Mouse (Mus musculus): ENCODE measurements around the gene Msi1.
"Not testable (repeated sequence)": the region's sequence is repeated elsewhere in the genome, so short reads cannot be mapped to it uniquely, and the experiment has no call there.

The Msi1 gene

DNA sequence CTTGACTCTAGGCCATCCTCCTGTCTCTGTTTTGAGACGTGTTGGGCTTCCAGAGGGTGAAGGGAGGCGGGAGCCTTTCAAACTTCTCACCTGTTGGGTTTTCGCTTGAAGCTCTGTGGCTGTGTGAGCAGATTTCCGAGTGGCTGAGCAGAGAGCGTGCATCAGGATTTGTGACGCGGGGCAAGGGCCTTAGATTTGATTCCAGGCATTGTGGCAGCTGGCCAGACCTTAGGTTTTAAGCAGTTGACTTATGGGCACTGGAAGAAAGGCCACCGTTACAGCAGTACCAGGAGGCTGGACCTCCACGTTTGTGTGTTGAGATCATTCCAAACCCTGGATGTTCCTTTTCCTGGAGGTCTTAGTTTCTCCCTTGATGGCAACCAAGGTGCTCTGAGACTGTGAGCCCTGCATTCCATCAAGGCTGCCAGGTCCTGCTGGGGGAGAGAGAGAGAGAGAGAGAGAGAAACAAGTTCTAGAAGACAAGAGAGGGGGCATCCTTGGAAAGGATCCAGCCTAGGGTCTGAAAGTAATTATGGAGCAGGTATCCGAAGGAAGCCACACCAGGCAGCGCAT is 5.0 kb downstream of the Msi1 start:
- DNase-seq (ENCODE audit: low spot score), result no peak

DNA sequence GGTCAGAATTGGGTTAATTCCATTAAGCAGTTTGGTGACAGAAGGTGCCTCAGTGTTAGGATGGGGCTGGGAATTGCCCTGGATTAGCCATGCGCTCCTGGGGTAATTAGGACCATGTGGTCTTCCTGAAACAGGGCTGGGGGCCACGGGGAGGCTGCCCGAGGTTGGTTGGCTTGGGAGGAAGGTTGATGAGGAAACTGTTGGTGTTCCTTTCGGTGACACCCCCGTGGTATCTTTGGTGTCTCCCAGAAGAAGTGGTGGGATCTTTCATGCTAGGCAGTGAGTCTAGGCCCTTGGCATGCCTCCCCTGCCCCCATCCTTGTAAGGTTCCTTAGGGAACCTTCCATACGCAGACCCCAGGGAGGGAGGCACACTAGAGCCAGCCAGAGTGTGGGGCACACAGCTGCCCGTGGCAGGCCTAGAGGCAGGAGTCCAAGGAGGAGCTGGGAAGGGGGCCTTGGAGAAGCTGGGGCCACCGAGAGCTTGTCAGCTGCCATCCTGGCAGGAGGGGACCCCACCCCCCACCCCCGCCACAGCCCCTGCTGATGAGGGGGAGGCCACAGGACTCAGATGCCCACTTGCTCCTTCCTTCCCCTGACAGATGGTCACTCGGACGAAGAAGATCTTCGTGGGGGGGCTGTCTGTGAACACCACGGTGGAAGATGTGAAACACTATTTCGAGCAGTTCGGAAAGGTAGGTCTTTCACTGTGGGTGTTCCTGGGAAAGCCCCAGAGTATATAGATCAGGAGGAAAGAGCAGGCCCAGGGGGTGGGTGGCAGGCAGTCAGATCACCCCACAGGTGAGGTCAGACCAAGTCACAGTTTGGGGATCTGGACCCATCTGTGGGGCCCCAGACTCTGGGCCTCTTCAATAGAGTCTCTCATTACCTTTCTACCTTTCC is 5.7 kb downstream of the Msi1 start:
- DNase-seq (ENCODE audit: low spot score), result no peak

DNA sequence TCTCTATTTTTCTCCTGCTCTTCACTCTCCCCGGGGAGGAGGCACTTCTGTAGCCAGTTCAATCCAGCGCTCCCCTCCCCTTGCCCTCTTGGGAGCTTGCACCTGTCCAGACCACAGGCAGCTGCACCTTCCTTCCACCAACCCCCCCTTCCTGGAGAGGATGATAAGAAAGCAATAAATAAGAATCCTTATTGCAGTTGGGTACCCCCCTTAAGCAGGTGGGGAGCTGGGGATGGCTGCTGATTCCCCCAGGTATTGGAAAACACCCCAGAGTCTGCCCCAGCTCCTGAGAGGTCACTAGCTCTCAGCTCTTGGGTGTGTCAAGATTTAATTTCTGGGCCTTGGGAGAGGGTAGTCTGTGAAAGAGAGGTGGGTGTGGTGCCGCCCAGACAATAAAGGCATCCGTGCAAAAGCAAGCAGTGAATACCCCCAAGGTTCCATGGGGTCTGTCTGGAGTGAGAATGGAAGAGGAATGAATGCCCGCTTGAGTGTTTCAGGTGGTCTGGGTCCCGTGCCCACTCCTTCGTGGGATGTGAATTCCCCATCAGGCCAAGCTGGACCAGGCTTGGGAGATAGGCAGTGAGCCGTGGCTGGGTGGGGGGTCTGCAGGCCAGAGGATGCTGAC is 6.5 kb downstream of the Msi1 start:
- no peak for DNase-seq (ENCODE audit: low spot score)

DNA sequence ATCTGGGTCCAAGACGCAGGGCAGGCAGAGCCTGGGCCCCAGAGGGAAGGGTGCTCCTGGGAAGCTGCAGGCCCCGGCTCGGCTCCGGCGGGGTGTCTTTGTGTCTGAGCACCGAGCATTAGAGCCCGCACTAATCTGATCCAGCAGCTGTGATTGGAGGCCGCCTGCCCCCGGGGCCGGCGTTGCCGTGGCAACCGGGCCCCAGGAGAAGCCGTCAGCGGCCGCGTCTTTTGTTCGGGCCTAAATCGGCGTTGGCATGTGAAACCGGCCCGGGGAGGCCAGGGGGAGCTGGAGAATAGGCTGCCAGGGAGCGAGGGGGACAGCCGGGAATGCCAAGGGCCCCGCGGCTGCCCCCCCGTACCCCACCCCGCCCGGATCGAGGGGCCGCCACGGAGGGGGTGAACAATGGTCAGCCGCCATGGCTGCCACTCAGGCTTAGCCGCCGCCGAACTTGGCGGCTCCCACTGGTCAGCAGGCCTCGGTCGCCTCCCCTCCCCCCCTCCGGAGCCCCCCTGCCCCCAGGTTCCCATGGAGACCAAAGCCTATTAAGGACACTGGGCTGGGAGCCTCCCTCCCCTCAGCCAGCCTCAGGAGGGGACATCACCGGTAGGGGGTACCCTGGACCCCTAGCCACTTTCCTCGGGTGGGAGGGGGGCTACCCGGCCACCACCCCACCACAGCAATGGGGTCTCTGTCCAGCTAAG is 7.2 kb downstream of the Msi1 start:
- DNase-seq (ENCODE audit: low spot score), result peak; percentile 41

DNA sequence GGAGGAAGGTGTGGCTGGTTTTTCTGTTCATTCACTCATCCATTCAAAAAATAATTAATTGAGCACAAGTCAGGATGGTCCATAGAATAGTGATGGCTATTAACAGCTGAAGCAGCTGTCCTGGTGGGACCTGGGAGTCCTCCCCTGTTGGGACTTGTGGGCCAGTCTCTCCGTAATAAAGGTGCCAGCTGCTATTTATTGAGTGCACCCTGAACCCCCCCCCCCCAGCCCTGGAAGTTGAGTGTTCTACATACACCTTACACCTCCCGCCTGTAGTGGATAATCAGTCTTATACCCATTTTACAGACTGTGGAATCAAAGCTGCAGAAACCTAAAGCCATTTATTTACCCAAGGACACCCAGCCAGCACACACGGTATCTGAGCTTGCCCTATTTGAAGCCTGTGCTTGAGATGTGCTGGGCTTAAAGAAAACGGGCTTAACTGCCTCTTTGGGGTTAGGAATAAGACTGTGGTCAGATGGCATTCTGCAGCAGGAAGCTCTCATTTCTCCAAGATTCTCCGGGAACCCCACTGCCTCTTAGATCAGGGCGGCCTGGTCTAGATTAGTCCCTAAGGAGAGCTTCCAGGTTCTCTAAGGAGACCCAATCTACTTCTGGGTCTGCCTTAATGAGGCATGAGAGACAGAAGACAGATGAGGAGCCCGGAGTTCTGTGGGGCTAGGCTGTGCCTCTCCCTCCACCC is 8.0 kb downstream of the Msi1 start:
- DNase-seq (ENCODE audit: low spot score), result no peak

DNA sequence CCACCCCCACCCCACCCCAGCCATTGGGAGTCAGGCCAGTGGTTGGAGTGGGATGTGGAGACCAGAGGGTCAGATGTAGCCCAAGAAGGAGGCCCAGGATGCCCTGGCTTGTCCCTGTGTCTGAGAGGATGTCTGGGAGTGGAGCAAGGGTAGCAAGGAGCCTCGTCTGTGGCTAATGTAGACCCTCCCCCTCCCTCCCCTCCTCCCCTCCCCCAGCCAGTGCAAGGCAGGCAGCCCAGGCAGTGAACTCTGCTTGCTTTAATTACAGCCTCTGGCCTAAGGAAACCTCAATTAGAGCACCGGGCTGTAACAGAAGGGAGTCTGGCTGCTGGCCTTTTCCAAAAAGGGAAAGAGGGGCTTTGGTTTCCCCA is 8.5 kb downstream of the Msi1 start:
- no peak for DNase-seq (ENCODE audit: low spot score)

DNA sequence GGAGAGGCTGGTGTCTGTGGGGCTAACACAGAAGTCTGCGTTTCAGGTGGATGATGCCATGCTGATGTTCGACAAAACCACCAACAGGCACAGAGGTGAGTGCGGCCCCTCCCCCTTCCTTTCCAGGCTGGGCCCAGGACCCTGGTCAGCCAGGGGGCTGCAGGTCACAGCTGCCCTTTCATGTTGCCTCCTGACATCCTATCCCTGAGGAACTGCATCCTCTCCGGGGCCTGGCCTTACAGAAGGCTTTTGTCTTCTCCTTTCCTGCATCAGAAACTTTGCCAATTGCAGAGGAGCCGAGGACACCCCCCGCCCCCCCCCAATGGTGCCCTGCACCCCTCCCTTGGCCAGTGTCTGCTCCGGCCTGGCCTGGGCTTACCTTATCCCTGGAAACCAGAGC is 9.3 kb downstream of the Msi1 start:
- DNase-seq (ENCODE audit: low spot score), result no peak

DNA sequence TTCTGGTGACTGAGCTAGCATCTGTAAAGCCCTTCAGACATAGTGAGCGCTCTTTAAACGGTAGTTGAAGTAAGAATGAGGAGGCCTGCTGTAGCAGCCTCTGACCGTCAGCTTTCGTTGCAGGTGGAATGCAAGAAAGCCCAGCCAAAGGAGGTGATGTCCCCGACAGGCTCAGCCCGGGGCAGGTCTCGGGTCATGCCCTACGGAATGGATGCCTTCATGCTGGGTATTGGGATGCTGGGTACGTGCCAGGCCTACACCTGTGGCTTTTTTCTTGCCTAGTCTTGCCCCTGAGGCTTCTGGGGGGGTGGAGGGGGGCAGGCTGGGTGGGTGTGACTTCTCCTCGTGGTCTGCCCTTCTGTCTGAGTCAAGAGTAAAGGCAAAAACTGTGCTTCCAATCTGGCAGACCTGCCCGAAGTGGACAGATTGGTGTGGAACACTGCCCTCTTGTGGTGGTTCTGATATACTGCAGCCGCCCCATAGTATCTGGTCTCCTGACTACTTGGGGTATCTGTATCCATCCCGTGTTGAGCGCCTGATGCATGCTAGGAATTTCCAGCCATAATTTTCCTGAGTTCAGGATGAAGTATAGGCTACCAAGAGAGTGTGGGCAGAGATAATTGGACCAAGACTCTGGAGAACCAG is 11.9 kb downstream of the Msi1 start:
- DNase-seq (ENCODE audit: low spot score), result peak; percentile 75

DNA sequence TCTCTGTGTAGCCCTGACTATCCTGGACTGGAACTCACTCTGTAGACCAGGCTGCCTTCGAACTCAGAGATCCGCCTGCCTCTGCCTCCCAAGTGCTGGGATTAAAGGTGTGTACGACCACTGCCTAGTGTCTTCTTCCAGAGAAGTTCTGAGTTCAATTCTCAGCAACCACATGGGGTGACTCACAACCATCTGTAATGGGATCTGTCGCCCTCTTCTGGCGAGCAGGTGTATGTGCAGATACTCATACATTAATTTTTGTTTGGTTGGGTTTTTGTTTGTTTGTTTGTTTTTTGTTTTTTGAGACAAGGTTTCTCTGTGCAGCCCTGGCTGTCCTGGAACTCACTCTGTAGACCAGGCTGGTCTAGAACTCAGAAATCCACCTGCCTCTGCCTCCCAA is 13.3 kb downstream of the Msi1 start:
- DNase-seq (ENCODE audit: low spot score), result not testable (repeated sequence)

DNA sequence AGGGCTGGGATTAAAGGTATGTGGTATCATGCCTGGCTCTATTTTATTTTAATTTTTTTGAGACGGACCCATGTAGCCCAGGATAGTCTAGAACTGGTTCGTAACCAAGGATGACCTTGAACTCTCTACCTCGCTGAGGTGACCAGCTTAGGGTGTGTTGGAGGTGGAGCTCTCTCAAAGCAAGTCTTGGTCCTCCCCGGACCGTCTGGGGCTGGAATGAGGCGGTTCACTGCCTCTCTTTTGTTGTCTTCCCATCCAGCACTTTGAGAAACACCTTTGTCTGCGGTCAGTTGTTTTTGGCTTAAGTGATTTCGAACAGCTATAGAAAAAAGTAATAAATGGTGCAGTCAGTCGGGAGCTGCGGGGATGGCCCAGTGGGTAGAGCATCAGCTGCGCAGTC is 14.7 kb downstream of the Msi1 start:
- DNase-seq (ENCODE audit: low spot score), result no peak

DNA sequence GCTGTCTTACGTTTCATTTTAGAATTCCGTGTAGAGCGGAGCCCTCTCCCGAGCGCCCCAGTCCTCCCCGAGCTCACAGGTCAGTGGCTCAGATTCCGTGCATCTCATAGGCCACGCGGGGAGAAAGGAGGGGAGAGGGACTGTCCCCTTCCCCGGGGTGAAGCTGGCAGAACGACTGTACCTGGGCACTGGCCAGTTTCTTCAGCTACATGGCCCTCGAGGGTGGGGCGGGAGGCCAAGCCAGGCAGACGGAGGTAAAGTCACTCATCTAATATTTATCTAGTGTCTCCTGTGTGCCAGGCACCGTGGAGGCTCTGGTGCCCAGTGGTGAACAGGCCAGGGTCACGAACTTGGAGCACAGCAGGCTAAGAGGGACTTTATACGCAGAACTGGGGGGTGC is 17.7 kb downstream of the Msi1 start:
- no peak for DNase-seq (ENCODE audit: low spot score)

DNA sequence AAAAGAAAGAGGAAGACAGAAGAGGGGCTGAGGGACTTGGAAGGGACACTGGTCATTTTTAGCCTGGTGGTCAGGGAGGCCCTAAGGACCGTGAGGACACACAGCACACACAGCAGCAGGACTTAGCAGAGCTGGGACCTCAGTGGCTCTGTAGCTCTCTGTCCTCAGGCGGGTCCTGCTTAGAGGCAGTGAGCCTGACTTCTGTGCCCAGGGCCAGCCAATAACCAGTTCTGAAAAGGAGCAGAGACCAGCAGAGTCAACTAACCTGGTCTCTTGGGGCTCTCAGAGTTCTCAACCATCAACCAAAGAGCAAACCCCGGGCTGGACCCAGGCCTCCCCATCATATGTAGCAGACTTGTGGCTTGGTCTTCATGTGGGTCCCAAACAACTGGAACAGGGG is 19.8 kb downstream of the Msi1 start:
- DNase-seq (ENCODE audit: low spot score), result no peak

DNA sequence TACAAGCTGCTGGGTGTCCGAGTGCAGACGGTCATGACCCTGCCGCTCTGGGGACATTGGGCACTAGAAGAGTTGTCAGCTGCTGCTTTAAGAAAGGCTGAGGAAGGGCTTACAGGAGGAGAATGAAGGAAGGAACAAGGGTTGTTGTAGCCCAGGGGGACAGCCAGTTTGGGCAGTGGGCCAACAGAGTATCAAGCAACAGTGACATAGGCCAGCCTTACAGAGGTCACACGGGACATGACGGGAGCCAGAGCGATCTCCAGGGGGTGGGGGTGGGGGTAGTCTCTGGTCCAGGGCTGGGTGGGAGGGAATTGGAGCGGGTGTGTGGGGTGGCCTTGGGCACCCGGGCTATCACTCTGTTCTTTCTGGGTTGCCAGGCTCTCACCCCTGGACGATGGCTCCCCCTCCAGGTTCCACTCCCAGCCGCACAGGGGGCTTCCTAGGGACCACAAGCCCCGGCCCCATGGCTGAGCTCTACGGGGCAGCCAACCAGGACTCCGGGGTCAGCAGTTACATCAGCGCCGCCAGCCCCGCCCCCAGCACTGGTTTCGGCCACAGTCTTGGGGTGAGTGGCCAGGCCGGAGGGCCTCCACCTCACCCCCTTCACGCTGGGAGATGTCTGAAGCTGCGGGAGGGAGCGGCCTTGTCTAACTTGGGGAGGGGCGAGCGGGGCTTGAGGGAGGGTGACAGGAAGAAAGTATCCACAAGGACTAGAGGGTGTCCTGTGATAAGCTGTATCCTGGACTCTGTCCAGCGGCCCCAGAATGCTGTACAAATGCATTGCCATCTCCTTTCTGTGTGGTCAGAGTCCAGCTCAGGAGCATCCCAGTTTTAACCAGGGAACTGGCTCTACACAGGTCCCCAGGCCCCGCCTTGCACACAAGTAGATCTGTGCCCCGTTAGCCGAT is 21.3 kb downstream of the Msi1 start:
- DNase-seq (ENCODE audit: low spot score), result no peak

DNA sequence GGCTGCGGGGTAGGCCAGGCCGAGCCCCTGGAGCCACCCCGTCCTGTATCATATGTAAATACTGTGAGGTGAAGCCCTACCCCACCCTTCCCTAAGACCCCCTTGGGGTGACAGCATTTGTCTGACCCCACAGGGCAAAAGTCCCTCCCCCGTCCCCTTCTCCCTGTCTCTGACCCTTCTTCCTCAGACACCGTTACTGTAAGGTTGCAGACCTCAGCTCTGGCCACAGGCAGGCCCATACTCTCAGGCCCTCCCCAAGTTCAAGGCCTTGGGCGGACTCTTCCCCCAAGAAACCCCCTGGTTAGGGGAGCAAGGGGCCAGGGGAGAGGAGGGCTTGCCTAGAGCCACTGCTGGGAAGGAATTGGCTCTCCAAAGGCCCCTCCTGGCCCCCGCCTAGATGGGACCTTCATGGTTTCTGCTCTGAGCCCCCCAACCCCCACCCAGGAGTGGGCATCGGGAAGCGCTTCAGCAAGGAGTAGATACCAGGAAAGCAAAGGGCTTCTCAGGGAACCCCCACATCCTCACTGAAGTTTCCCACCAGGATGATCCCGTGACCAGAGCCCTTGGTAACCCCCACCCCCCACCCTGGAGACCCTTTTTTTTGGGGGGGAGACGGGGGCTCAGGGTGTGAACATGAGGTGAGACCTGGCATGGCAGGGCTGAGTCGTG is 25.2 kb downstream of the Msi1 start:
- DNase-seq (ENCODE audit: low spot score), result no peak

DNA sequence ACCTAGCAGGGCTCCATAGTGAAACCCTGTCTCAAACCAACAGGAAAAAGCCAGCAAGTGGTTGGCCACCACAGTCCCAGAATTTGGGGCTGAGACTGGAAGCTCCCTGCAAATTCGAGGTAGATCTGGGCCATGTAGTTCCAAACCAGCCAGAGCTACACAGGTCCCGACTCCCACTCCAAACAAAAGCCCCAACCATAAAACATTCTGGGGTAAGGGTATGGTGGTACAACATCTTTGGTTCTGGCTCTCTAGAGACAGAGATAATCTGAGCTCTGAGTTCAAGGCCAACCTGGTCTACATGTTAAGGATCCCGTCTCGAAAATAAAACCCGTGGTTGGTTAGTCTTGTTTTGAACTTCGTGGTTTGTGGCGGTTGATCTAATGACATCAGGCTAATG is 26.4 kb downstream of the Msi1 start:
- DNase-seq (ENCODE audit: low spot score), result no peak

DNA sequence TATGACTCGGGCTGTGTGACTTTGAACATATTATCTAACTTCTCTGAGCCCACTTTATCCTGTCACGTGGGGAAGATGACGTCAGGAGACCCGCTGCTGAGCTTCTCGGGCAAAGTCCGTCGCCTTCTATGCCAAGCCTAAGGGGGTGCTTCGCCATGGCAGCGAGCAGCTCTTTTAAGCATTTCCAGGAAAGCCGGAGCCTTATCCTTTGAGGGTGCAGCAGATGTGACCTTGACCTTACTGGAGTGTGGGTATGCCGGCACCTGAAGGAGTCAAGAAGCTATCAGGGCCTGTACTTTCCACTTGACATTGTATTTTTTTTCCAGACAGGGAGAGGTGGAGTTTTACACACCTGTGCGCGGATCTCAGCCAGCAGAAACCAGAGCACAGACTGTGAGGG is 29.5 kb downstream of the Msi1 start:
- DNase-seq (ENCODE audit: low spot score), result no peak

DNA sequence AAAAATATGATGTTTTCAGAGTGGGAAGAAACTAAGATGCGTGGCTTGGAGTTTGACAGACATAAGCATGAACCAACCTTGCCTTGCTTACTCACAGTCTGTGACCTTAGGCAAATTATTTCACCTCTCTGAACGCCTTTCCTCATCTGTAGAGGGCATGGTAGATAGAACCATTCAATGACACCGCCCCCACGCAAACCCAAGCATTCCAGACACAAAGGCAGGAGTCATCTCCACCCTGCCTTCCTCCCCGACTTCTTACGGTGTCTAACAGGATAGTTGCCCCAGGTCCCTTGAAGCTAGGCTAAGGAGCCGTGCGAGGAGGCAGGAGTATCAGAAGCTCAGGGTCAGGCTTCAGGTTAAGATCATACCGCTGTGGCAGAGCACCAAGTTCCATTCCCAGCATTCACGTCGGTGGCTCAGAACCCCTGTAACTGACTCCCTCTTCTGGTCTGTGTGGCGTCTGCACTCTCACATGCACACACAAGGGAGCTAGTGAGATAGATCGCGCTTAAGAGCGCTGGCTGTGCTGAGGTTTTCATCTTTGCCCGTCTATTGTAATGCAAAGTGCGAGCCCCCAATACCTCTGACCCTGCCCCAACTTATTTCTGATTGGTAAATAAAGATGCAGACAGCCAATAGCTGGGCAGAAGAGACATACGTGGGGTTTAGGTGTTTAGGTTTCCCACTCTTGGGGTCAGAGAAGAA is 35.2 kb downstream of the Msi1 start:
- no peak for DNase-seq (ENCODE audit: low spot score)

DNA sequence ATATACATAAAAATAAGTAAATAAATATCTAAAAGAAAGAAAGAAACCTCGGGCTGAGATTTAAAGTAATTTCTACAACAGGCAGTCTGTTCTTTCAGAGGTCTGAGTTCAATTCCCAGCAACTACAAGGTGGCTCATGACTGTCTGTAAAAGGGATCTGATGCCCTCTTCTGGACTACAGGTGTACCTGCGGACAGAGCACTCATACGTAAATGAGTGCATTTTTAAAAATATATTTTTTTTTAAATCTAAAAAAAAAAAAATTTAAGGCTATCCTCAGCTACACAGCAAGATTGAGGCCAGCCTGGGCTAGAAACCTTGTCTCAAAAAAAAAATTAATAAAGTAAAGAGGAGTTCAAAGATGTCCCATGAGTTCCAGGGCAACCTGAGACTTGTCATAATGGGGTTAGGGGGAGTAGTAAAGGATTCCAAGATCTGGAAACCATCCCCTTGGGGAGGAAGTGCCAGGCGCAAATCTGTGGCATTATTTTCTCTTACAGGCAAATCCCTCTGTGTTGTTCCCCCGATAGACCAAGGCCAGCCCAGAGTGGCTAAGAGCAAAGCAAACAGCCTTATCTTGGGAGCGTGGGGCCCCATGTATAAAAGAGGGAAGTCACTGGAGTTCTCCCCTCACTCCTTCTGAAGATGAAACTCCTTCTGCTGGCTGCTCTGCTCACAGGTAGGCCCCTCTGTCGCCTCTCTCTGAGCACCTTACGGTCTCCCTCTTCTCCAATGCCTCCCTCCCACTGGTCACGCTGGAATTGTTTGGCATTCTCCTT is 36.4 kb downstream of the Msi1 start, which contains the start of gene Pla2g1b:
Gene Pla2g1b (plus strand): TSS at position 621 of the 779 bp plus-strand sequence.
- no peak for DNase-seq (ENCODE audit: low spot score)

Data from urinary bladder, postnatal 14 days (tissue).